Mouse (Mus musculus) testis, postnatal 14 days (tissue): ENCODE results near the gene Procr.

Experiments used
- DNase-seq: peaks from one replicate; pipeline ENCODE4 v3.0.0; 2021; ENCODE audit warnings: low spot score

Procr gene

GRCm38 (mm10) chr2:155804053-155804452 lies 53.1 kb downstream of the Procr start:
- no peak for DNase-seq
